Mouse (Mus musculus) embryo, embryonic 9.5 days (tissue): ENCODE results near the gene Scin.

ENCODE experiments used
- DNase-seq: peaks from one replicate; pipeline ENCODE4 v3.0.0-alpha.2; 2017; ENCODE audit errors: extremely low spot score

Scin gene

GRCm38 (mm10) chr12:40027444-40027843 lies 106.6 kb downstream of the Scin start:
- no peak for DNase-seq

GRCm38 (mm10) chr12:40023918-40024317 lies 110.1 kb downstream of the Scin start:
- DNase-seq = no peak

- DNase-seq = no peak
Measured at GRCm38 (mm10) chr12:40023014-40023642, 110.9 kb downstream of the Scin start.

- no peak for DNase-seq
Measured at GRCm38 (mm10) chr12:40022344-40022743, 111.7 kb downstream of the Scin start.

- no peak for DNase-seq
Measured at GRCm38 (mm10) chr12:40017955-40018505, 116.0 kb downstream of the Scin start.

GRCm38 (mm10) chr12:40016648-40017460 lies 117.2 kb downstream of the Scin start:
- peak; percentile 46 for DNase-seq

- DNase-seq = no peak
Measured at GRCm38 (mm10) chr12:40016068-40016467, 118.0 kb downstream of the Scin start.

- no peak for DNase-seq
Measured at GRCm38 (mm10) chr12:40009866-40010265, 124.2 kb downstream of the Scin start.
